Mouse (Mus musculus) bone marrow, adult 2 months (tissue): ENCODE results near the gene Yipf7.

ENCODE experiments used
- CTCF ChIP-seq: fragments of 200-500 bp; IDR thresholded peaks from 2 replicates; pipeline ENCODE4 v1.5.1; 2011; ENCODE audit warnings: low read length, control low read depth; ENCODE audit not compliant: control insufficient read depth, insufficient read depth
- POLR2A ChIP-seq: fragments of 200-500 bp; IDR thresholded peaks from 2 replicates; pipeline ENCODE4 v1.6.1; 2011; ENCODE audit warnings: low read depth, mild to moderate bottlenecking, control low read depth, low read length, borderline replicate concordance; ENCODE audit not compliant: control insufficient read depth

DNA sequence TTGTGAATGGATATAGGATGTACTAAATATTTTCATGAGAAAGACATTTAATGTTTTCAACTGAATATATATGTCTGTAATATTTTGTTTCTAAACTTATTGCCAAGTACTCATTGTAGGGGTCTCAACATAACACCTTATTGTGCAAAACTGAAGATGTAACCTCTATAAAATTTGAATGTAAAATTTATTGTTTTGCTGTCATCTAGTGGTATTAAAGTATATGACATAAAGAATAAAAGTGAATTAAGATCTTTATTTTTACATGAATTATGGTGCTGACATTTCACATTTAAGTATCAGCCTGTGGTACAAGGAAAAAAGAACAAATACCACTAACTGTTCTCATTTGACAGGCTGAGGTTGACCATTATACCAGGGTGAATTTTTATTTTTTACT lies 18.5 kb downstream of the Yipf7 start:
- TF ChIP-seq CTCF (no peak), POLR2A (no peak)
